Mouse (Mus musculus): ENCODE measurements at regions not wholly inside any gene's neighbourhood (a gene's known extent, or its start where the extent isn't known, plus 50 kb on each side); places are given as distances from the start of the nearest gene placed in this dataset.

- Histone ChIP-seq H3K4me2 (ENCODE audit: insufficient read depth, low read depth, poor library complexity, severe bottlenecking) (no peak overlapping the region), H3K36me3 (replicated peaks in 1 of 2; ENCODE audit: control insufficient read depth in 1 of 2, insufficient read depth in 1 of 2, low read length in 1 of 2) (no peaks in the 10 kb centered on the region), H3K27me3 (replicated peaks) (no peaks in the 10 kb centered on the region), H3K9me3 (replicated peaks; ENCODE audit: low read length) (peaks cover 22% of the 10 kb centered on the region), H3K4me3 (replicated peaks in 1 of 3; ENCODE audit: low read depth in 2 of 3, low read length in 2 of 3, poor library complexity in 1 of 3) (no peak overlapping the region), H3K27ac (ENCODE audit: insufficient read depth, low read depth) (no peak overlapping the region), H3K4me1 (ENCODE audit: control insufficient read depth in 1 of 2, insufficient read depth in 2 of 2) (no peaks in the 10 kb centered on the region), H3K9ac (ENCODE audit: insufficient read depth, low read depth) (no peak overlapping the region), H3K79me2 (replicated peaks; ENCODE audit: control insufficient read depth, extremely low read depth, insufficient read depth, poor library complexity, severe bottlenecking) (no peaks in the 10 kb centered on the region)
- no peak for DNase-seq (ENCODE audit: extremely low read depth)
- in situ Hi-C loops (cut with MboI; ENCODE audit: low pct_ligation_motif_present, low pct_unique_long_range_greater_than_20kb, low sequenced_read_pairs) = no loop called here
- TF ChIP-seq MEF2A (IDR thresholded peaks at IDR 0.05; ENCODE audit: borderline replicate concordance, low read depth, low read length) (no peak), MAFK (IDR thresholded peaks at IDR 0.05; ENCODE audit: insufficient replicate concordance, low read length) (no peak), HCFC1 (IDR thresholded peaks at IDR 0.05; ENCODE audit: low read depth, low read length) (no peak), MYC (IDR thresholded peaks at IDR 0.05; ENCODE audit: low read depth, low read length) (no peak), PAX5 (IDR thresholded peaks at IDR 0.05; ENCODE audit: low read length) (no peak), IRF4 (IDR thresholded peaks at IDR 0.05; ENCODE audit: low read depth, low read length) (no peak), ZMIZ1 (IDR thresholded peaks at IDR 0.05; ENCODE audit: low read depth, low read length) (no peak), NELFE (IDR thresholded peaks at IDR 0.05; ENCODE audit: low read depth, low read length) (no peak), UBTF (IDR thresholded peaks at IDR 0.05; ENCODE audit: low read depth, low read length) (no peak), GABPA (IDR thresholded peaks at IDR 0.05; ENCODE audit: insufficient replicate concordance, low read depth, low read length) (no peak)
- dilution Hi-C loops (cut with MboI; ENCODE audit: extremely low pct_ligation_motif_present, extremely low pct_unique_long_range_greater_than_20kb, low sequenced_read_pairs) = no loop called here
Measured at GRCm38 (mm10) chr6:111808611-111809010, 464.9 kb upstream of the Lmcd1 start.

DNA sequence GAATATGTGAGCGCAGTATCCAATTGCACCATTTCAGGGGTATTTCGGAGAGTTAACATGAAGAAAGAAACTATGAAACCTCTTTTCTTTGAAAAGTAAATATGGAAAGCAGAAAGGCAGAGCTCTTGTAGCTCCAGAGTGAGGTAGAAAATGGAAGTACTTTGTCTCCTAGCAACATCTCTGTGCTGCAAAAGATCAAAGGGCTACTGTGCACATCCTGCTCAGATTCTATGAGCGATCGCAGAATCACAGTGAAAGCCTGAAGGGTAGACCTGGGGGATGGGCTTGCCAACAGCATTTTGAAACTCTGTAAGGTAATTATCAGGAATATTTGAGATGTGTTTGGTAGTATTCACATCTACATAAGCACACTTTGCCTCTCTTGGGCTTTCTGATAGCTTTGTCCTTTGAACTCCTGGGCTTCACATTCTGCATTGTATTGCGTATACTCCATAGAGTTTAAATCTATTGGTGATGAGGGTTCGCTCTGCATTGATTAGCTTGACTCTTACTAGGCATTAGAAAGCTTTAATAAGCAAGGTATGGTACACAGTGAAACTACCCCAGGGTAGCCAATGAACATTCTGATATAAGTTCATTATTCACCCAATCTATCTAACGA, 459.5 kb upstream of the Lmcd1 start:
- Histone ChIP-seq H3K36me3 (replicated peaks in 1 of 2; ENCODE audit: control insufficient read depth in 1 of 2, insufficient read depth in 1 of 2, low read length in 1 of 2) (no peaks in the 10 kb centered on the region), H3K9me3 (replicated peaks; ENCODE audit: low read length) (peaks cover 27% of the 10 kb centered on the region), H3K79me2 (replicated peaks; ENCODE audit: control insufficient read depth, extremely low read depth, insufficient read depth, poor library complexity, severe bottlenecking) (no peaks in the 10 kb centered on the region), H3K9ac (ENCODE audit: insufficient read depth, low read depth) (no peak overlapping the region), H3K4me3 (replicated peaks in 1 of 3; ENCODE audit: low read depth in 2 of 3, low read length in 2 of 3, poor library complexity in 1 of 3) (no peak overlapping the region), H3K27me3 (replicated peaks) (no peaks in the 10 kb centered on the region), H3K27ac (ENCODE audit: insufficient read depth, low read depth) (no peak overlapping the region), H3K4me1 (ENCODE audit: control insufficient read depth in 1 of 2, insufficient read depth in 2 of 2) (no peaks in the 10 kb centered on the region), H3K4me2 (ENCODE audit: insufficient read depth, low read depth, poor library complexity, severe bottlenecking) (no peak overlapping the region)
- in situ Hi-C loops (cut with MboI; ENCODE audit: low pct_ligation_motif_present, low pct_unique_long_range_greater_than_20kb, low sequenced_read_pairs) (no loop called here), dilution Hi-C loops (cut with MboI; ENCODE audit: extremely low pct_ligation_motif_present, extremely low pct_unique_long_range_greater_than_20kb, low sequenced_read_pairs) (no loop called here)
- TF ChIP-seq UBTF (IDR thresholded peaks at IDR 0.05; ENCODE audit: low read depth, low read length) (no peak), EP300 (IDR thresholded peaks at IDR 0.05; ENCODE audit: low read length) (no peak), GABPA (IDR thresholded peaks at IDR 0.05; ENCODE audit: insufficient replicate concordance, low read depth, low read length) (no peak), JUN (IDR thresholded peaks at IDR 0.05; ENCODE audit: insufficient read depth, low read depth, low read length) (no peak), RAD21 (IDR thresholded peaks at IDR 0.05; ENCODE audit: low read depth, low read length) (no peak), KAT2A (IDR thresholded peaks at IDR 0.05; ENCODE audit: insufficient replicate concordance, low read length) (no peak), IRF4 (IDR thresholded peaks at IDR 0.05; ENCODE audit: low read depth, low read length) (no peak), MXI1 (IDR thresholded peaks at IDR 0.05; ENCODE audit: low read depth, low read length) (no peak), USF2 (conservative IDR thresholded peaks at IDR 0.05; ENCODE audit: low read depth, low read length) (no peak), PAX5 (IDR thresholded peaks at IDR 0.05; ENCODE audit: low read length) (no peak), MYC (IDR thresholded peaks at IDR 0.05; ENCODE audit: low read depth, low read length) (no peak), USF1 (IDR thresholded peaks at IDR 0.05; ENCODE audit: low read depth, low read length) (no peak), TCF12 (IDR thresholded peaks at IDR 0.05; ENCODE audit: low read depth, low read length) (no peak), ELF1 (IDR thresholded peaks at IDR 0.05; ENCODE audit: low read depth, low read length) (no peak), E2F4 (IDR thresholded peaks at IDR 0.05; ENCODE audit: insufficient replicate concordance, low read depth, low read length) (no peak)
- no peak for DNase-seq (ENCODE audit: extremely low read depth)

All from CH12.LX (cell line).